Mouse (Mus musculus) retina, postnatal 7 days (tissue): ENCODE measurements around the gene Galnt4.

Source experiments
- DNase-seq: peaks from one replicate; pipeline ENCODE4 v3.0.0-alpha.2; 2012; ENCODE audit warnings: low read depth, low spot score

Gene Galnt4

GRCm38 (mm10) chr10:99115471-99116236 lies 7.7 kb downstream of the Galnt4 start:
- DNase-seq: peak; percentile 39

- DNase-seq: no peak
These were observed 8.3 kb downstream of the Galnt4 start for GRCm38 (mm10) chr10:99116237-99116632.

- DNase-seq: no peak
These were observed 9.0 kb downstream of the Galnt4 start for GRCm38 (mm10) chr10:99116650-99117615.

- DNase-seq: no peak
These were observed 9.9 kb downstream of the Galnt4 start for GRCm38 (mm10) chr10:99117876-99118275.

GRCm38 (mm10) chr10:99118697-99119096 lies 10.7 kb downstream of the Galnt4 start:
- no peak for DNase-seq

GRCm38 (mm10) chr10:99119471-99119870 lies 11.5 kb downstream of the Galnt4 start:
- no peak for DNase-seq

- no peak for DNase-seq
These were observed 18.3 kb downstream of the Galnt4 start, which contains the start of gene Phxr2 for GRCm38 (mm10) chr10:99126225-99126624. Gene Phxr2, minus strand, starts transcription at chr10:99126325.

- no peak for DNase-seq
These were observed 19.0 kb downstream of the Galnt4 start for GRCm38 (mm10) chr10:99126954-99127353.

- DNase-seq: peak; percentile 73
These were observed 19.8 kb downstream of the Galnt4 start for GRCm38 (mm10) chr10:99127691-99128261.

GRCm38 (mm10) chr10:99130611-99131010 lies 22.7 kb downstream of the Galnt4 start:
- DNase-seq: no peak

- no peak for DNase-seq
These were observed 23.3 kb downstream of the Galnt4 start for GRCm38 (mm10) chr10:99131298-99131697.

- DNase-seq: no peak
These were observed 24.2 kb downstream of the Galnt4 start for GRCm38 (mm10) chr10:99132189-99132588.

GRCm38 (mm10) chr10:99132595-99133272 lies 24.8 kb downstream of the Galnt4 start:
- DNase-seq: no peak

GRCm38 (mm10) chr10:99133321-99133875 lies 25.4 kb downstream of the Galnt4 start:
- no peak for DNase-seq

- DNase-seq: no peak
These were observed 28.4 kb downstream of the Galnt4 start for GRCm38 (mm10) chr10:99136337-99136736.

GRCm38 (mm10) chr10:99145611-99146010 lies 37.7 kb downstream of the Galnt4 start:
- DNase-seq: no peak

GRCm38 (mm10) chr10:99146596-99146995 lies 38.6 kb downstream of the Galnt4 start:
- no peak for DNase-seq

GRCm38 (mm10) chr10:99150016-99150415 lies 42.1 kb downstream of the Galnt4 start:
- DNase-seq: no peak

GRCm38 (mm10) chr10:99151580-99151979 lies 43.6 kb downstream of the Galnt4 start:
- no peak for DNase-seq

- DNase-seq: no peak
These were observed 44.1 kb downstream of the Galnt4 start for GRCm38 (mm10) chr10:99152063-99152462.

GRCm38 (mm10) chr10:99154635-99155034 lies 46.7 kb downstream of the Galnt4 start:
- DNase-seq: no peak
